Mouse (Mus musculus): ENCODE data around the gene Ttc27. TPM values are rescaled to one million over a fixed set of nuclear protein-coding genes. Genes with fewer than 3 reads are reported as not detected.
"Not testable (repeated sequence)": the region's sequence is repeated elsewhere in the genome, so short reads cannot be mapped to it uniquely, and the experiment has no call there.

The Ttc27 gene
- total and polyA plus RNA-seq, 2 experiments from 2014 or later, result 12.2 to 12.9 TPM

- Histone ChIP-seq H3K4me2 (ENCODE audit: low read depth, low read length) (no peak overlapping the region), H3K4me3 (ENCODE audit: low read length) (no peak overlapping the region), H3K9me3 (ENCODE audit: low read length) (no peaks in the 10 kb centered on the region), H3K27ac (no peak overlapping the region), H3K27me3 (ENCODE audit: insufficient read depth, low read length) (no peaks in the 10 kb centered on the region), H3K36me3 (ENCODE audit: insufficient read depth, low read length) (peaks cover 33% of the 10 kb centered on the region; the same call in 1 of the 2 replicates), H3K4me1 (ENCODE audit: insufficient read depth, low read length) (no peaks in the 10 kb centered on the region), H3K9ac (replicated peaks; ENCODE audit: low read length) (no peak overlapping the region)
- ATAC-seq, result no peak
- TF ChIP-seq CTCF (IDR thresholded peaks at IDR 0.05; ENCODE audit: low read depth), result no peak
- no peak for DNase-seq (ENCODE audit: low spot score)
- 95% methylated on average over 2 of the region's 2 CpGs for WGBS
These were observed 29.0 kb upstream of the Ttc27 start for GRCm38 (mm10) chr17:74688555-74688954.

GRCm38 (mm10) chr17:74689406-74689805 is 28.1 kb upstream of the Ttc27 start:
- DNase-seq (ENCODE audit: low spot score), result no peak
- Histone ChIP-seq H3K36me3 (ENCODE audit: insufficient read depth, low read length) (peaks cover 33% of the 10 kb centered on the region; the same call in 1 of the 2 replicates), H3K4me1 (ENCODE audit: insufficient read depth, low read length) (no peaks in the 10 kb centered on the region), H3K9ac (replicated peaks; ENCODE audit: low read length) (no peak overlapping the region), H3K9me3 (ENCODE audit: low read length) (no peaks in the 10 kb centered on the region), H3K27ac (no peak overlapping the region), H3K27me3 (ENCODE audit: insufficient read depth, low read length) (no peaks in the 10 kb centered on the region), H3K4me3 (ENCODE audit: low read length) (no peak overlapping the region), H3K4me2 (ENCODE audit: low read depth, low read length) (no peak overlapping the region)
- WGBS, result 96% methylated on average over 4 of the region's 4 CpGs
- no peak for TF ChIP-seq CTCF (IDR thresholded peaks at IDR 0.05; ENCODE audit: low read depth)
- no peak for ATAC-seq

DNA sequence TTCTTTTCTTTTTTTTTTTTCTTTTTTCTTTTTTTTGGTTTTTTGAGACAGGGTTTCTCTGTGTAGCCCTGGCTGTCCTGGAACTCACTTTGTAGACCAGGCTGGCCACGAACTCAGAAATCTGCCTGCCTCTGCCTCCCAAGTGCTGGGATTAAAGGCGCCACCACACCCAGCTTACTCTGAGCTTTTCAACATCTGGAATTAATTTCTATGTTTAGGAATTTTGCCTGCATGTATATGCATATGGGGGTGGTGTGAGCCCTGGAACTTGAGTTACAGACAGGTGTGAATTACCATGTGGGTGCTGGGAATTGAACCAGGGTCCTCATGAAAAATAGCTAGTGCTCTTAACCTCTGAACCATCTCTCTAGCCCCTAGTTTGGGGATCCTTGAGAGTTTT is 15.9 kb upstream of the Ttc27 start:
- H3K27me3 ChIP-seq (ENCODE audit: insufficient read depth, low read length); H3K9me3 ChIP-seq (ENCODE audit: low read length); ATAC-seq; H3K9ac ChIP-seq (replicated peaks; ENCODE audit: low read length); H3K27ac ChIP-seq; H3K4me1 ChIP-seq (ENCODE audit: insufficient read depth, low read length); H3K4me3 ChIP-seq (ENCODE audit: low read length); DNase-seq (ENCODE audit: low spot score); H3K4me2 ChIP-seq (ENCODE audit: low read depth, low read length): not testable (repeated sequence)
- 100% methylated on average over 2 of the region's 2 CpGs for WGBS
- peaks cover 40% of the 10 kb centered on the region for H3K36me3 ChIP-seq (ENCODE audit: insufficient read depth, low read length)

DNA sequence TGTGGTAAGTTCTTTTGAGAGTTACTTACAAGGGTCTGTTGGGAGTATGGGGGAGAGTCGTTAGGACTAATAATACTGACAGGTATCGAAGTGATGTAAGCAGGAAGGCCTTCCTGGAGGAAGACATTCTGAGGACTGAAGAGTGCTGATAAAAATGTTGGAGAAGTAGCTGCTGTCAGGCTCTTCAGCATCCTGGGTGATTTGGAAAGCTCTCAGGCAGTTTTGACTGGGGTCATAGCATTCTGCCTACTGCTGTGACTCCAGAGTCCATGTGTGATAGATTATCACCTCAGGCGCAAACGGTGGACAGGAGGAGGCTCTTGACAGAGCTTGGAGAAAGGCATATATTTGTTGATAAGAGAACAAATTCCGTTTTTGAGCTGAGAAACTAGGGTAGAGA is 12.1 kb upstream of the Ttc27 start:
- WGBS, result 91% methylated on average over 5 of the region's 5 CpGs

DNA sequence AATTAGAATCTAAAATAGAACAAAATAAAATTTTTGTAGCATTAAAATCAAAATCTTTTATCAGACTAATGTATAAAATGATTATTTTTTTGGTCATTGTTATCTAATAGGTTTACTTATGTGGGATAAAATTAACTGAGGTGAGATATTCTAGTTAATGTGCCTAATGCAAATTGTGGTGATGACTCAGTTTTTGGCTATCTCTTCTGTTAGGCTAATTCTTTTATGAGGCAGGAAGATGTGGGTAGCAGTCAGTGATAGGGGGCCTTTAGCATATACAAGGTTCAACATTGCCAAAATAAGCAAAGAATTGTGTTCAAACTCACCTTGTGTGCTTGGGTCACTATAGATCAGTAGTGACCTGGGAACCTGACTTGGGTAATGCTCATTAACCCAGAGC is 10.9 kb upstream of the Ttc27 start:
- H3K27ac ChIP-seq, result no peak overlapping the region
- no peaks in the 10 kb centered on the region for H3K27me3 ChIP-seq (ENCODE audit: insufficient read depth, low read length)
- H3K9ac ChIP-seq (replicated peaks; ENCODE audit: low read length), result no peak overlapping the region
- ATAC-seq (no peak), DNase-seq (ENCODE audit: low spot score) (no peak)
- no peaks in the 10 kb centered on the region for H3K9me3 ChIP-seq (ENCODE audit: low read length)
- no peak for TF ChIP-seq CTCF (IDR thresholded peaks at IDR 0.05; ENCODE audit: low read depth)
- H3K4me1 ChIP-seq (ENCODE audit: insufficient read depth, low read length), result no peaks in the 10 kb centered on the region
- H3K4me2 ChIP-seq (ENCODE audit: low read depth, low read length), result no peak overlapping the region
- H3K4me3 ChIP-seq (ENCODE audit: low read length), result no peak overlapping the region
- no peaks in the 10 kb centered on the region; the same call in 1 of the 2 replicates for H3K36me3 ChIP-seq (ENCODE audit: insufficient read depth, low read length)

More for the DNA sequence above, 12.1 kb upstream of the Ttc27 start:
- Histone ChIP-seq H3K4me3 (ENCODE audit: low read length) (no peak overlapping the region), H3K4me1 (ENCODE audit: insufficient read depth, low read length) (no peaks in the 10 kb centered on the region), H3K27ac (no peak overlapping the region), H3K9ac (replicated peaks; ENCODE audit: low read length) (no peak overlapping the region), H3K27me3 (ENCODE audit: insufficient read depth, low read length) (no peaks in the 10 kb centered on the region), H3K36me3 (ENCODE audit: insufficient read depth, low read length) (peaks cover 3% of the 10 kb centered on the region; the same call in 1 of the 2 replicates), H3K9me3 (ENCODE audit: low read length) (no peaks in the 10 kb centered on the region), H3K4me2 (ENCODE audit: low read depth, low read length) (no peak overlapping the region)
- TF ChIP-seq CTCF (IDR thresholded peaks at IDR 0.05; ENCODE audit: low read depth), result no peak
- DNase-seq (ENCODE audit: low spot score), result no peak
- no peak for ATAC-seq

- no peak for ATAC-seq
- H3K4me3 ChIP-seq (ENCODE audit: low read length), result no peak overlapping the region
- no peaks in the 10 kb centered on the region for H3K4me1 ChIP-seq (ENCODE audit: insufficient read depth, low read length)
- DNase-seq (ENCODE audit: low spot score), result no peak
- no peaks in the 10 kb centered on the region; the same call in 1 of the 2 replicates for H3K36me3 ChIP-seq (ENCODE audit: insufficient read depth, low read length)
- WGBS, result 84% methylated on average over 7 of the region's 7 CpGs
- TF ChIP-seq CTCF (IDR thresholded peaks at IDR 0.05; ENCODE audit: low read depth), result no peak
- H3K27ac ChIP-seq, result no peak overlapping the region
- H3K4me2 ChIP-seq (ENCODE audit: low read depth, low read length), result no peak overlapping the region
- H3K27me3 ChIP-seq (ENCODE audit: insufficient read depth, low read length), result no peaks in the 10 kb centered on the region
- H3K9ac ChIP-seq (replicated peaks; ENCODE audit: low read length), result no peak overlapping the region
- H3K9me3 ChIP-seq (ENCODE audit: low read length), result no peaks in the 10 kb centered on the region
These were observed 9.8 kb upstream of the Ttc27 start for GRCm38 (mm10) chr17:74707637-74708152.

DNA sequence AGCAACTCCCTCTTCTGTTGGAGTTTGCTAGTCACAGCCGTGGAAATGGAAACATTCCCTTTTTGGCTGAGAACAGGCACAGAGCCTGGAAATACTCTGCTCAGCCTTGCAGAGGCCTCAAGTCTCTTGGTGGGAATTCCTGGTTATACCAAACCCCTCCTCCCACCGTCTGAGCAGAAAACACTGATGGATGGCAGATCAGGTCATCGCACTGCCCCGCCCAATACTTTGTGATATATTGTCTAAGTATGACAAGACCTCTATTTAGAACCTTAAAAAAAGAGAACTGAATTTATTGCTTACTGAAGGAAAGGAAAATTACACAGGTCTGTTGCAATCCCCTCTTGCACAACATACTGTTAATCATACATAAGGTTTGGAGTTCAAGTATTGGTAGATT is 6.8 kb upstream of the Ttc27 start:
- Histone ChIP-seq H3K27ac (no peak overlapping the region), H3K9me3 (ENCODE audit: low read length) (no peaks in the 10 kb centered on the region), H3K4me3 (ENCODE audit: low read length) (no peak overlapping the region), H3K27me3 (ENCODE audit: insufficient read depth, low read length) (no peaks in the 10 kb centered on the region), H3K4me1 (ENCODE audit: insufficient read depth, low read length) (no peaks in the 10 kb centered on the region), H3K9ac (replicated peaks; ENCODE audit: low read length) (no peak overlapping the region), H3K4me2 (ENCODE audit: low read depth, low read length) (no peak overlapping the region), H3K36me3 (ENCODE audit: insufficient read depth, low read length) (no peaks in the 10 kb centered on the region)
- DNase-seq (ENCODE audit: low spot score), result no peak
- ATAC-seq, result no peak
- WGBS, result 82% methylated on average over 4 of the region's 4 CpGs
- no peak for TF ChIP-seq CTCF (IDR thresholded peaks at IDR 0.05; ENCODE audit: low read depth)

Measured in hindbrain, postnatal 0 days (tissue).